Mouse (Mus musculus) testis, adult 2 months (tissue): ENCODE results near the gene Nfxl1. TPM values are rescaled to one million over a fixed set of nuclear protein-coding genes. Genes with fewer than 3 reads are reported as not detected.

ENCODE experiments used
- H3K27ac ChIP-seq: fragments of 200-500 bp; 2 replicates; pipeline ENCODE4 v1.5.1; 2012; ENCODE audit warnings: low read depth, low read length; ENCODE audit not compliant: control insufficient read depth, insufficient read depth
- H3K27me3 ChIP-seq: fragments of 200-500 bp; 2 replicates; pipeline ENCODE4 v1.6.1; 2012; ENCODE audit warnings: mild to moderate bottlenecking, low read length, moderate library complexity; ENCODE audit not compliant: control insufficient read depth, insufficient read depth
- H3K36me3 ChIP-seq: fragments of 200-500 bp; 2 replicates; pipeline ENCODE4 v1.6.1; 2012; ENCODE audit warnings: mild to moderate bottlenecking, low read length; ENCODE audit not compliant: control insufficient read depth, insufficient read depth
- H3K4me1 ChIP-seq: fragments of 200-500 bp; 2 replicates; pipeline ENCODE4 v1.6.1; 2012; ENCODE audit warnings: low read length; ENCODE audit not compliant: control insufficient read depth, insufficient read depth
- H3K4me3 ChIP-seq: fragments of 200-500 bp; 2 replicates; pipeline ENCODE4 v1.5.1; 2012; ENCODE audit warnings: low read depth, mild to moderate bottlenecking, low read length, moderate library complexity, mixed read lengths; ENCODE audit not compliant: control insufficient read depth
- CTCF ChIP-seq: fragments of 200-500 bp; IDR thresholded peaks from 2 replicates; pipeline ENCODE4 v1.5.1; 2012; ENCODE audit warnings: low read depth, mild to moderate bottlenecking, inconsistent platforms, low read length, moderate library complexity; ENCODE audit not compliant: control insufficient read depth, insufficient read depth, insufficient replicate concordance
- POLR2A ChIP-seq: fragments of 200-500 bp; IDR thresholded peaks from 2 replicates; pipeline ENCODE4 v1.6.1; 2012; ENCODE audit warnings: low read depth, mild to moderate bottlenecking, inconsistent platforms, low read length, moderate library complexity; ENCODE audit not compliant: control insufficient read depth
- polyA plus RNA-seq: library from polyadenylated mRNA; depleted of rRNA; stranded (reverse); fragments of >200 nt; gene quantifications from 2 replicates; pipeline ENCODE4 v1.2.3, GENCODE M21; 2012

Nfxl1 gene
- polyA plus RNA-seq, 1 experiment = 12.1 TPM

DNA sequence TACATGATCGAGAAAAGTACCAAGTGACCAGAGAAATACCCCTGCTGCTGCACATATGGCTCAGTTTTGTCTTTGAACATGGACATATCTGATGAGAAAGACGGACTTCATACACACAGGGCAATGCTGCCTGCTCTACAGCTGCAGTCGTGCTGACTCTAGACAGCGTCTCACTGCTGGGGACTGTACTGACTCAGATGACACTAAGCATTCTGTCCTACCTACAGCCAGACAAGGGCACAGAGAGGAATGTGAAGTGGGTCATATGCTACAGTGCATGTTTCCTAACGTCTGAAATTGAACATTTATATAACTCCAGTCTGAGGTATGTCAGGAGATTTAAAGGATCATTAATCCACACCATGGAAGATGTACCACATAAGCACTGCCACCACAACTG lies 45.7 kb downstream of the Nfxl1 start:
- Histone ChIP-seq H3K27ac (no peak overlapping the region), H3K4me3 (no peak overlapping the region), H3K4me1 (no peaks in the 10 kb centered on the region), H3K27me3 (no peaks in the 10 kb centered on the region), H3K36me3 (peaks cover 3% of the 10 kb centered on the region)
- TF ChIP-seq POLR2A (no peak), CTCF (no peak)

DNA sequence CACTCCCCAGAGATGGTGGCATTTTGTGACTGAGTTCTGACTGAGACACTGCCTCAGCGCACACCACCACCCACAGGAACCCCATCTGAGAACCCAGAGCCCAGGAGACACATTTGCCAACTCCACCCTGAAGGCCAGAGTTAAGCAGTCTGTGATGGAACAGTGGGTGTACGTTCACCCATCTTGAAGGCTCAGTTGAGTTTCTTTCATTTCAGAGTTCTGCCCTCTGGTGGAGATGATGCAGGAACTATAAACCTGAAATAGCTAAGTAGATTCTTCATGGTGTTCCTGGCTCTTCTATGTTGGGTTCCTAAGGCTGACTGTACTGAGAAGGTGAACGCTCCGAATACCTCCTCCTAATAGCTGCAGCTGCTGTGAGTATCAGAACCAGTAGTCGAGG lies 53.7 kb downstream of the Nfxl1 start:
- TF ChIP-seq POLR2A (no peak), CTCF (no peak)
- H3K27me3 ChIP-seq = no peaks in the 10 kb centered on the region

DNA sequence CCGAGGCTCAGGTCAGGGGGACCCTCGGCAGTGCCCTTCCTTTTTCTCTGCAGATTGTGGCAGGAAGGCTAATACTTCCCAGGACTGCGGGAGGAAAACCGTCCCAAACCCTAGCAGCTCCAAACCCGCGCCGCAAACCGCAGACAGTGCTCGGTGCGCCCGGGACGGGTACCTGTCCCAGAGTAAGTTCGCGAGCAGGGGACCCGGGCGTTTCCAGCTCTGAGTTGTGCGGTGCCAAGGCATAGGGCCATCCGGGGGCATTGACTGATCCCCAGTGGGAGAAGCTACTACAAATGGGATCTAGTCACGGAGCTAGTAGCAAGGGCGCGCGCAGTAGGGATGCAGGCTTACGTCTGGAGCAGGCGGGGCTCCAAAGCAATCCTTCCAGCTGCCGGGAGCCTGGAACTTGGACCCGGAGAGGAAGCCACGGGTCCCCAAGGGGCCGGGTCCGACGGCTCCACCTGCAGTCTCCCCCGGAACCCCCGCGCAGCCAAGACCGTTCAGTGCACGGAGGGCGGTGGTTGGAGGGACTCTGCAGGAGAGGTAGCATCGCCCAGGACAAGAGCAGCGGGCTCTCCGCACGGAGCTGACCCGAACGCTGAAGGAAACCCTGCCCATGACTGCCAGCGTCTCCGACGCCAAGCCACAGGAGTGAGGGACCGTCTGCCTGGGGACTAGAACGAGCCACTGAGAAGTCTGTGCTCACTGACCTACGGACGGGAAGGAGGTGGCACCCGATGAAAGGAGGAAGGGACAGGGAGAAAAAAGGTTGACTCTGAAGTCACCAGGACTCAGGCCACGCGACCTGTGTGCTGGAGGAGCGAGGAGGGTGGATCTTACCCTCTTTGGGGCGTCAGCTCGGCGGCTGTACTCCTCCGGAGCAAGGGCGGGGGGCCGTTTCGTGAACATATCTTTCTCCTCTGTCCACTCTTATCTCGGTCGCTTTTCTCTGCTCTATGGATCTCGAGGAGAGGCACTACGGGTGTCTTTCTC lies 55.7 kb downstream of the Nfxl1 start, which contains the start of gene Corin:
Gene Corin (minus strand): TSS at position 943 of the 993 bp plus-strand sequence.
- H3K27ac ChIP-seq = peak within 1 kb of the TSS; percentile 65
- no peaks in the 10 kb centered on the region for H3K27me3 ChIP-seq
- peak within 1 kb of the TSS; percentile 81 for H3K4me3 ChIP-seq
- no peaks in the 10 kb centered on the region for H3K36me3 ChIP-seq
- TF ChIP-seq CTCF (no peak), POLR2A (0 out of 2 replicates have a peak, but pooled peaks have one; percentile 44)
- peaks cover 17% of the 10 kb centered on the region for H3K4me1 ChIP-seq

More for the DNA sequence above, 53.7 kb downstream of the Nfxl1 start:
- Histone ChIP-seq H3K4me1 (peaks cover 14% of the 10 kb centered on the region), H3K4me3 (no peak overlapping the region), H3K27ac (no peak overlapping the region), H3K36me3 (no peaks in the 10 kb centered on the region)

DNA sequence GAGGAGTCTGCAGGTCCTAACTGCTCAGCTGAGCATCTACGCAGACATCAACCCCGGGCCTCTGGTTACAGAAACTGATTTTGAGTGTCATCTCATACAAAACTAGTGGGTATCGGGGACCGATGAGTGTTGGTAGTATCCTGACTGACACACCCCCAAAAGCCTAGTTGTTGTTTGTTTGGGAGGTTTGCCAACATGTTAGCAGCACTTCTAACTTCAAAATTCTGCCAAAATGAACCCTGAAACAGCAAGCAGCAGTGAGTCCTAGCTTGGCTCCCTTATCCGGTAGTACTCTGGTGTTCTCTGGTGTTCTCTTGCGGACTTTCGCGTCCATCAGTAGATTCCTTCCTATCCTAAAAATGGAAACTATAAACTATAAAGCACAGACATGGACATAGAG lies 56.7 kb downstream of the Nfxl1 start:
- no peak for TF ChIP-seq CTCF
- no peak for TF ChIP-seq POLR2A
- H3K36me3 ChIP-seq = no peaks in the 10 kb centered on the region
- no peaks in the 10 kb centered on the region for H3K27me3 ChIP-seq
- H3K27ac ChIP-seq = peak overlapping the region; percentile 45; the same call in 1 of the 2 replicates
- peaks cover 21% of the 10 kb centered on the region for H3K4me1 ChIP-seq
- no peak overlapping the region for H3K4me3 ChIP-seq

DNA sequence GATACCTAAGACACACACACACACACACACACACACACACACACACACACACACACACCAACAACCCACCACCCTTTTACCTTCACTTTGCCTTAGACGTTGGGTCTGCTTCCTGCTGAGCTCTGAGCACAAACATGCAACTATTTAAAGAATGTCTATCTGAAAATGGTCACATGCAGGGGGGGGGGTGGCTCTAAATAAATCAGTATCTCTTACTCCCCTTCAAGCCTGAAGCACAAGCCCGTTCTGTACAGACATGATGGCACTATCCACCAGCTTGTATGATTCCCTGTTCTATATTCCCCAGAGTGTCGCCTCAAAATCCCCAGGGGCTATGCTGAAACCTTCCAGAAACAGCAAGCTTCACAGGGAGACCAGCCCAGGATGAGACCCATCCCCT lies 57.7 kb downstream of the Nfxl1 start:
- Histone ChIP-seq H3K4me3 (no peak overlapping the region), H3K36me3 (no peaks in the 10 kb centered on the region), H3K27ac (peak overlapping the region; percentile 37), H3K27me3 (no peaks in the 10 kb centered on the region), H3K4me1 (peaks cover 21% of the 10 kb centered on the region)
- TF ChIP-seq CTCF = no peak
- no peak for TF ChIP-seq POLR2A

DNA sequence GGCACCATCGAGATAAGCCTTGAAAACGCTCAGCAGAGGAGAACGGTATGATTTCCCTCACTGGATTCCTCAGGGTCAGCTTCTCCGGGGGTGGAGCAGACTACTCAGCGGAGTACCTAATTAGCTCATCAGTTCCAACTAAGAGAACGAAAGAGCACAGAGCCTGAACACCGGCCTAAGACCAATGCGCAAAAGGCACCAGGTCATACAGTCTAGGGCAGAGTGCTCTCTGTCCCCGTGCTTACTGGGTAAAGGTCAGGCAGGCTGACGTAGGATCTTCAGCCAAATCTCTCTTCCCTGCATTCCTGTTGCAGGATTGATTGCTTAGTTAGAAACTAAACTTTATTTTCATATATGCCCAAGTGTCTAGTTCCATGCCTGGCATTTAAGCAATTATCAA lies 61.2 kb downstream of the Nfxl1 start:
- TF ChIP-seq POLR2A (no peak), CTCF (no peak)
- Histone ChIP-seq H3K27me3 (no peaks in the 10 kb centered on the region), H3K4me1 (peaks cover 8% of the 10 kb centered on the region), H3K27ac (no peak overlapping the region; the same call in 1 of the 2 replicates), H3K36me3 (no peaks in the 10 kb centered on the region), H3K4me3 (no peak overlapping the region)

DNA sequence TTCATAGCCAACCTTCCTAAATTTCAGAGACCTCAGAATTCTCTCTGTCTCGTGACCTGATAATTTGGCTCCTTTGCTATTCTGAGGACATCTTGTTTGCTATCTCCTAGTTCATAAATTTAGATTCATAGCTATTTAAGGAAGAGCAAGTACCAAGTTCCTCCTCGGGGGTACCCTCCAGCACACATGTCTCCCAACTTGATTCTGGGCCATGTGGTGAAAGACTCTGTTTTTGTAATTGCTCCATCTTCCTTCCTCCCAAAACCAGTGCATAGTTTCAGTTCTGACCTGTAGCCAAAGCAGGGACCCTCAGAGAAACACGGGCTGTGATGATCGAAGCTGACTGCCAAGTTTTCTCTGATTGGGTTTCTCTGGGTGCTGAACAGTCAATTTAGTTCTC lies 62.7 kb downstream of the Nfxl1 start:
- Histone ChIP-seq H3K4me3 (no peak overlapping the region), H3K27me3 (no peaks in the 10 kb centered on the region), H3K36me3 (no peaks in the 10 kb centered on the region), H3K27ac (peak overlapping the region; percentile 14), H3K4me1 (peaks cover 7% of the 10 kb centered on the region; the same call in 1 of the 2 replicates)
- TF ChIP-seq POLR2A (no peak), CTCF (no peak)
